Mouse (Mus musculus): ENCODE results near the gene Mllt6.
"Not testable (repeated sequence)": the region's sequence is repeated elsewhere in the genome, so short reads cannot be mapped to it uniquely, and the experiment has no call there.

Mllt6 gene

DNA sequence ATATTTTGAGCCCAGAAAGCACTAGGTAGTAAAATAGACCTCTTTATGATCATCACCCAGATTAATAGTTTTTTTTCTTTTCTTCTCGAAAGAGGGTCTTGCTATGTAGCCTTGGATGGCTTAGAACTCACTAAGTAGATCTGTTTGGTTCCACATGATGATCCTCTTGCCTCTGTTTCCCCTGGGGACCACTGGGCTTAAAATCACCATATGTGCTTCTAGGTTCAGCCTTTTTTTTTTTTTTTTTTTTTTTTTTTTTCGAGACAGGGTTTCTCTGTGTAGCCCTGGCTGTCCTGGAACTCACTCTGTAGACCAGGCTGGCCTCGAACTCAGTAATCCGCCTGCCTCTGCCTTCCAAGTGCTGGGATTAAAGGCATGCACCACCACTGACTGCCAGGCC, 14.7 kb upstream of the Mllt6 start:
- DNase-seq (ENCODE audit: low read depth, low spot score): not testable (repeated sequence)

DNA sequence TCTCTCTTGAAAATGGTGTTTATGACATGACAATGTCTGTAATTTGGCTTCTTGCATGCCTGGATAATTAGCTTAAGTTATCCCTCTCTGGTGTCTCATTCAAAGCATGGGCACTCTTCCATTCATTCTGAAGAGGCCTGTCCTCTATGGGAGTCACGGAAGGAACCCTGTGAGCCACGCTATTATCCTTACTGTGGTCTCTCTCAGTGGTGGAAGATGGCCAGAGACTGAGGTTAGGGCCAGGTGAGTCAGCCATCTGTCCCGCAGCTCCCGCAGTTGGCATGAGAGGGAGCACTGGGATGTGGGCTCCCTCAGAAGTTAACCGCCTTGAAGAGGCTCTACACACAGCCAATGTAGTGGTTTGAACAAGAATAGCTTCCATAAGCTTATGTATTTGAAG, 12.9 kb upstream of the Mllt6 start:
- no peak for DNase-seq (ENCODE audit: low read depth, low spot score)

DNA sequence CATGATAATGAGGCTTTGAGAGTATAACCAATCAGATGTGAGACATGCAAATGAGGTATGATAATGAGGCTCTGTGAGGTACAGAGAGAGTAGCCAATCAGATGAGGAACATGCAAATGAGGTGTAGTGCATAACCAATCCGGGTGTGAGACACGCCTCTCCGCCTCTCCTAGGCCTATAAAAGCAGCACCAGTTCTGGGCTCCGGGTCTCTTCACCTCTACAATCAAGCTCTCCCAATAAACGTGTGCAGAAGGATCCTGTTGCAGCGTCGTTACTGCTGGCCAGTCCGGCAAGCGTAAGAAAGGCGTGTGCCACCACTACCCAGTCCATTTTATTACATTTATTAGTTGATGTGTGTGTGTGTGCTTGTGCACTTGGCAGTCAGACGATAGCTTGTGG, 9.8 kb upstream of the Mllt6 start:
- DNase-seq (ENCODE audit: low read depth, low spot score): not testable (repeated sequence)

DNA sequence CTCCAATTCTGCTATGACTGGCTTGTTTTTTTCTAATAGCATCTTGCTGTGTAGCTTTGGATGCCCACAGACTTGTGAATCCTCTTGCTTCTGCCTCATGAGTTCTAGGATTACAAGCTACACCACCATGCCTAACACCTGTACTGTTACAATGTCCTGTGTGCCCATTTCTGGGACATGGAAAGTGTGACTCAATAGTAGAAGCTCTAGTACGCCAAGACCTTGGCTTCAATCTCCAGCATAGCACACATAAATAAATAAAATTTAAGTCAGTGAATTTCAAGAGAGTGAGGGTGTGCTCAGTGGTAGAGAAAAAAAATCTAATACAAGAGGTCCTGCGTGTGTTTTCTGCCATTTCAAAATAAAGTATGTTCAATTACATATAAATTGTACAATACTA, 9.0 kb upstream of the Mllt6 start:
- no peak for DNase-seq (ENCODE audit: low read depth, low spot score)

DNA sequence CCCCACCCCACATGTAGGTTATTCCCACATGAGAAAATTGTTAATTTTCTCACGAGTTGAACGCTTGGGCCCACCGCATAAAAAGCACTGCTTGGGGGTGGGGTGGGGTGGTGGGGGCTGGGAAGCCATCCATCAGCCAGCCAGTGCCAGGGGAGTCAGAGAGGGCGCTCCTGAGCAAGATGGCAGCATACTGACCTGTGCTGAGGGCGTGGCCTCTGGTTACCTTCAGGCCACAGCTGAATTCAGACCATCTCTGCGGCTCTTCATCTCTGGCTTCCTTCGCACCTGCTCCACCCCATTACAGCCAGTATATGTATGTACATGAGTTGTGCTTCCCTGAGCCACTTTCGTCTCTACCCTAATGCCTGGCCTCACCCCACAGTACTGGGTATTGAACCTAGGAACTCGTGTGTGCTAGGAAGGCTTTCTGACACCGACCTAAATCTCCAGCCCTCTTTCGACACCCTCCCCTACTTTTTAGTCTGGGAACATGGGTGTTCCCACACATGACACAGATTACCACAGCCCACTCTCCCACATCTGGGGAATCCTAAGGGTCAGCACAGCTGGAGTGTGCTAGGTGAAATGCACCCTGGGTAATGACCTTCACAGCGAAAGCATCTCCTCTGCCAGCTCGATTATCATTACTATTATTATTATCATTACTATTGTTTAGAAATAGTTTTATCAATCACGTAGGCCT, 6.8 kb upstream of the Mllt6 start:
- DNase-seq (ENCODE audit: low read depth, low spot score): no peak

DNA sequence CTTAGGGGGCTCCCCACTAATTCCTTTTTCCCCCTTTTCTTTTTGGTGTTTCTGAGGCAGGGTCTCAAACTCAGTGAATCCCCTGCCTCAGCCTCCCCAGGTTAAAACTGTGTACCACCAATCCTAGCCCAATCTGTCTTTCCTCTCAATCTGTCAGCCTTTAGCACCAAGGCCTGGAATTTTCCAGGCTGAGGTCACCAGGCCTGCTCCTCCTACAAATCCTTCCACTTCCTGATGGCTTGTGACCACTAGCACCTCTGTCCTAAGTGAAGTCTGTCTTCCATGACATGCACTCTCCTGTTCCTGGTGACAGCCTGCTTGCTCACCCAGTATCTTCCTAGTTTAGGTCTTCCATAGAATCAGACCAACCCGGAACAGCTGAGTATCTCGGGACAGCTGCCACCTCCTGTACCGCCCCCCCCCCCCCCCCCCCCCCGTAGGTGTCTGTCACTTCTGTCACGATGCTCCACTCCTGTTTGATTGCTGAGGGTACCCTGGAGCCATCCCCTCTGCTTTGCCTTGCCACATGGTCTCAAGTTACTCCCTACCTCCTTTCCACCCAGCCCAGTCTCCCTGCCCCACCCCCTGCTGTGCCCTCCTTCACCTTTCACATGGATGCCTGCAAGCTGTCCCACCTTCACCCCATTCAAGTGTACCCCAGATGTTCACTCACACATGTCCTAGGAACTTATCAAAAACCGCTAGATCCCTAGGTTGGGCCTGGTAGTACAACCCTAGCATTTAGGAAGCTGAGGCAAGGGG, 5.8 kb upstream of the Mllt6 start:
- DNase-seq (ENCODE audit: low read depth, low spot score): no peak

- DNase-seq (ENCODE audit: low read depth, low spot score): not testable (repeated sequence)
Observed at GRCm38 (mm10) chr11:97657967-97658366, 5.2 kb upstream of the Mllt6 start.

- DNase-seq (ENCODE audit: low read depth, low spot score): no peak
Observed at GRCm38 (mm10) chr11:97658751-97659266, 4.4 kb upstream of the Mllt6 start.

DNA sequence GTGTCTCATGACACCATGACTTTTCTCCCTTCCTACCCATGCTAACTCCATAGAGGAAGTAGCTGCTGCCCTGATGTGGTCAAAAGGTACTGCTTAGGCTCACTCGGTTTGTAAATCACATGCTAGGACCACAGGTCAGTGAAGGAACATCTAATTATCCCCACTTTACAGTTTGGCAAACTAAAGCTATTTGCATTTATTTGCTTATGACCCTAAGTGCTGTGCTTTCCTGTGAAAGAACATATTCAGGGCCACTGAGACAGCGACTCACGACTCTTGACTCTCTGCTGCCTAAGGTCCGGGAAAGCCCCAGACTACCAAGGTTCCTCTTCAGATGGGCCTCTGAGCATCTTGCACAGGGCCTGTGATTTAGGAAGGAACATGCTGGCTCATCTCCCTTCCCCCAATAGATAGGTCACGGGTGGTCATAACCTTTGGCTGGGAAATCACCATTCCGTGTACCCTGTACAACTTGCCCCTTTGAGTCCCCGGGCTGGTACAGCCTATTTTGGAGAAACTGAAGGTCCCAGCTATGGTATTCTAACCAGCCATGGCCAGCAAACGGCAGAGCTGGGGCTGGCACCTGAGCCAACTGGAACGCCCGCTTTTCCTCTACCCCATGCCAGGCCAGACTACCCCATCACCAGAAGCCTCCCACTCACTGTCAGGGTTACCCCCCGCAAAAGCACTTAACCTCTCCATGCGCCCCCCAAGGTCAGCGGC, 3.8 kb upstream of the Mllt6 start:
- DNase-seq (ENCODE audit: low read depth, low spot score): no peak

DNA sequence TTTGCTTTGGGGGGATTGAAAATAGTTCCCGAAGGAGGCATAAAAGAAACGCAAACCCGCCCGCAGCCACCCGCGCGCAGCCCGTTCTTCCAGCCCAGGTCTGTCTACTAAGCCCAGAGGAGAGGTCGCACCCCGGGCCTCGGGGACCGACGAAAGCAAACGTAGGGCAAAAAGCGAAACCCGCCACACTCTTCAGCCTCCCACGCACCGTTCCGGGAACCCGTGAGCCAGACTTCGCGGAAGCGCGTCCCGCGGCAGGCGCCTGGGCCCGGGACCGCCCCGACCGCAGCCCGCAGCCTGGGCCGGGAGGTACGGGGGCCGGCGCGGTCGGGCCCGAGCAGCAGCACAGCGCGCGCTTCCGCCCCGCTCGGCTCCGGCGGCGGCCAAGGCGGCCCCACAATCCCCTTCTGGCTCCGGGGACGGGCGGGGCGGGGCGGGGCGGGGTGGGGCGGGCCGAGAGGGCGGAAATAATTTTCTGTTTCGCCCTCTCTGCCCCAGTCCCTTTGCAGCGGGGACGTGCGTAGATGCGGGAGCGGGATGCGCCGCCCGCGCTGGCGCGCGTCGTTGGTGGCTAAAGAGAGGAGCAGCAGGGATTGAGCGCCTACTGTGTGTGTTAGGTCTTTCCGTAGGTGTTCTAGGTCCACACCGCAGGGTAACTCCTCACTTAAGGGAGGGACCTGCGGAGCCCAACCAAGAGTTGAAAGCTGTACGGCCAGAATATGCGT, 3.1 kb upstream of the Mllt6 start:
- DNase-seq (ENCODE audit: low read depth, low spot score): no peak

- no peak for DNase-seq (ENCODE audit: low read depth, low spot score)
Observed at GRCm38 (mm10) chr11:97660734-97661647, 2.2 kb upstream of the Mllt6 start.

DNA sequence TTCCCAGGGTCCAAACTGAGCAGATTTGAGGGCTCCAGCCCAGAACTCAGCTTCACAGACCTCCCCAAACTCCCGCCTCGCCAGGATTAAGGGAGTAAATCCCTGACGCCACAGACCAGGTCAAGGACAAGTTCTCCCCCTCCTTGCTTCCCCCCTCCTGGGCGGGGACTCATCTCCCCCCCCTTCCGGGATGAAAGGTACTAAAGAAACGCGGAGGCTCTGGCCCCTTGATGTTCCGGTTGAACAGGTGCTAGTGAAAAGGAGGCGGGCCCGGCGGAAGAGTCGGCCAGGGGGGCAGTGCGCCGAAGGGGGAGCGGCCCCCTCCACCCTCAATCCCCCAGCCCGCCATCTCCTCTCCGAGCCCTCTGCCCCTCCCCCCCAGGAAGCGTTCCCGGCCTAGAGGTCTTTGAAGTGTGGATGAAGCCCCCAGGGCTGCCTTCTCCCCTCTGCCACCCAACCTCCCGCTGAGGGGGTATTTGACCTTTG, 1.5 kb upstream of the Mllt6 start:
- DNase-seq (ENCODE audit: low read depth, low spot score): no peak

DNA sequence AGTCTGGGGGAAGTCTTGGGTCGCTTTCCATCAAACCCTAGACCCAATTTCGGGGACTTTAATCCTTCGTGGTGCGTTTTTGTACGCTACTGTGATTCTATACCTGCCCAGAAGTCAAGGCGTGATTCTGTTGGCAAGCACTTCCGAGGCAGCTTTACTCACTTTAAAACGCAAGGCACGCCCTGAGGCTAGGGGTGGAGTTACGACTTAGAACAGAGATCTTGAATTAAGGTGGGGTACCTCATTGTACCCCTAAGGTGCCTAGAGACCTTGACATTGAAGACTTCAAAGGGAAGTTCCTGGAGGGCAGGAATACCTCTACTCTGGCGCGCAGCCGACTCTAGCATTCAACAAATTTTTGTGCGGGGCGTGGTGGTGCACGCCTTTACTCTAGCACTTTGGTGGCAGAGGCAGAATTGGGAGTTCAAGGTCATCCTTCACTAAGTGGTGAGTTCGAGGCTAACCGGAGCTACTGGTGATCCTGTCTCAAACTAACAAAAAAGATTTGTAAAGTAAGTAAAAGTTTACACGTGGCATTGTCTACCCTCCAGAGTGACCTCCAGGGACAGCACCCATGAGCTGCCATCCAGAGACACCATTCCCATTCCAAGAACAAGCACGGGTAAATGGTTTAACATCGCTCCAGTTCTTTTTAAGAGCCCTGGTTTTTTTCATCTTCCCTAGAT, 864 bp upstream of the Mllt6 start:
- DNase-seq (ENCODE audit: low read depth, low spot score): no peak

GRCm38 (mm10) chr11:97663528-97664338, 519 bp downstream of the Mllt6 start:
- DNase-seq (ENCODE audit: low read depth, low spot score): no peak

DNA sequence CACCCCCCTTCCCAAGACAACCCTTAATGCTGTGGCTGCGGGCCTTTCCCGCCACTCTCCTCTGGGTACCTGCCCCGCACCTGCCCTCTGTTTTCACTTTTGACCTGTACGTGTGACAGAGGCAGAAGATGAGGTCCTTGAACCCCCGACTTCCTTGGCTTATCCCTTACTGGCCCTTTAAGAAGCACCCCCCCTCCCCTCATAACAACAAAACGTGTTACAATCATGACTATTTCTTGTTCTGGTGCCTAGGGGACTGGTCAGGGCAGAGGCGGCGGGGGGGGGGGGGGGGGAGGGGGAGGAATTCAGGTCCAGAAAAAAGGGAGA, 1.1 kb downstream of the Mllt6 start:
- no peak for DNase-seq (ENCODE audit: low read depth, low spot score)

- no peak for DNase-seq (ENCODE audit: low read depth, low spot score)
Observed at GRCm38 (mm10) chr11:97664771-97665240, 1.6 kb downstream of the Mllt6 start.

- no peak for DNase-seq (ENCODE audit: low read depth, low spot score)
Observed at GRCm38 (mm10) chr11:97665431-97665830, 2.2 kb downstream of the Mllt6 start.

DNA sequence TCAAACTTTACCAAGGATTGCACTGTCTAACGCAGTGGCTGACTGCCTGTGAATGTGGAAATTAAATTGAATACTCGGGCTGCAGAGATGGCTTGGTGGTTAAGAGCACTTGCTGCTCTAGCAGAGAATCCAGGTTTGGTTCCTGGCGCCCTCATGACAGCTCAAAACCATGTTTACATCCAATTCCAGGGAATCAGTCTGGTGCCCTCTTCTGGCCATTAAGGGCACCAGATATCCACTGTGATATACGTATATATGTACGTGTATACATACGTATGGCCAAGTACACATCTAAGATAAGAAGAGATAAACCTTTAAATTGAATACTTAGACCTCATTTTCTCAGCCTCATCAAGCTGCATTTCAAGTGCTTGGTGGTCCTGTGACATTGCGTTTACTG, 3.0 kb downstream of the Mllt6 start:
- DNase-seq (ENCODE audit: low read depth, low spot score): no peak

GRCm38 (mm10) chr11:97666794-97667193, 3.6 kb downstream of the Mllt6 start:
- DNase-seq (ENCODE audit: low read depth, low spot score): no peak

Measured in c-Kit-negative CD71-positive TER-119-positive erythroid progenitor cells, embryonic 14.5 days (primary cell).